18 mouse cellular contexts compared by ENCODE assay signal in the genomic region with DNA sequence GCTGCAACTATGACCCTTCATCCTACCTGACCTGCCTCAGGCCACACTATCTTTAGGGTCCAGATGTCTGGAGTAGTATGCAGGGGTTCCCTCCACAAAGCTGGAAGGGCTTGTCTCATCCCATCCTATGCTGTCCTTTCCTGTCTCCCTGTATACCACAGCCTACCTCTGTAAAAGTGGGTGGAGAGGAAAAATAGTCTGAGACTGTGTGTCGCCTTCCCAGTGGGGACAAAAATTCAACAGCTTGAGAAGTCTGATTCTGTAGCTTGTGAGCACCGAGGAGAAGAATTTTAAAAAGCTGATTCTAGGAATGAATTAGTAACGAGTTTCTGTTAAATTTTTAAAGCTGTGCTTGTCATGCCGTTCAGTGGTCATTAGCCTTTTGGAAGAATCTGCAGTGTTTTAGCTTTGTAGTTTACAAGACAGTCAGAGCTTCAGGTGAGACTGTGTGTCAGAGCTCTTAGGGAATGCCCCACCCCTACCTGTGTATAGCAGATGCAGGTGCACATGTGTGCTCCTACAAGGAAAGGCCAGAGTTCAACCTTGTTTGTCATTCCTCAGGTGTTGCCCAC. TPM values are rescaled to one million over a fixed set of nuclear protein-coding genes. Genes with fewer than 3 reads are reported as not detected.
DNase-seq lines count a peak whose midpoint lies in the region; ATAC-seq and TF ChIP-seq lines count a peak whose summit lies in the region.
"Had no signal": no experiment of that assay in that cellular context is flagged by ENCODE, and none has a peak within 500 bp of the region (broad histone marks: within the 10 kb centered on the region; RNA-seq: fewer than 3 reads in every experiment).

No protein-coding gene starts in this region.

- peak; percentile 74 for DNase-seq in kidney, adult 9 months
- DNase-seq in brain, adult 2 months (ENCODE audit: low read depth, low spot score): peak; percentile 60
- peak; percentile 47 for DNase-seq in telencephalon, adult 2 months (ENCODE audit: low read depth, low spot score)
- DNase-seq in stomach, postnatal 0 days (ENCODE audit: low spot score): no peak
- DNase-seq: adrenal gland, postnatal 10 days; cerebellum, adult 11-12 months; cerebellum, adult 9-10 months; cerebellum, postnatal 25 days; gastrocnemius, postnatal 14 days; heart, adult 2 months; heart, postnatal 14 days had no signal

- WGBS in intestine, embryonic 15.5 days: 83% methylated on average over 4 of the region's 4 CpGs
- WGBS in intestine, postnatal 0 days: 73% methylated on average over 4 of the region's 4 CpGs
- 92% methylated on average over 4 of the region's 4 CpGs for WGBS in kidney, embryonic 14.5 days
- 72% methylated on average over 4 of the region's 4 CpGs for WGBS in stomach, postnatal 0 days

- ATAC-seq in intestine, embryonic 15.5 days: peak; percentile 45; the same call in 1 of the 2 replicates
- no peak for ATAC-seq in intestine, postnatal 0 days
- ATAC-seq in kidney, embryonic 14.5 days (ENCODE audit: low FRiP score, low TSS enrichment): no peak
- ATAC-seq in stomach, postnatal 0 days (ENCODE audit: low FRiP score, low TSS enrichment): no peak
- ATAC-seq: forebrain, embryonic 15.5 days had no signal

- no peaks in the 10 kb centered on the region for H3K4me1 ChIP-seq in intestine, embryonic 15.5 days (replicated peaks)
- H3K4me1 ChIP-seq in intestine, postnatal 0 days (replicated peaks; ENCODE audit: control insufficient read depth, insufficient read depth, low read length): no peaks in the 10 kb centered on the region
- no peaks in the 10 kb centered on the region for H3K4me1 ChIP-seq in kidney, embryonic 14.5 days (ENCODE audit: control insufficient read depth, insufficient read depth, low read length)
- H3K4me1 ChIP-seq in stomach, postnatal 0 days (replicated peaks; ENCODE audit: control insufficient read depth, insufficient read depth): no peaks in the 10 kb centered on the region; the same call in 1 of the 2 replicates
- H3K4me1 ChIP-seq: embryonic facial prominence, embryonic 12.5 days; heart, embryonic 15.5 days had no signal

- H3K4me3 ChIP-seq in intestine, embryonic 15.5 days (replicated peaks): no peak overlapping the region
- H3K4me3 ChIP-seq in intestine, postnatal 0 days (ENCODE audit: low read depth, low read length): no peak overlapping the region
- H3K4me3 ChIP-seq in kidney, embryonic 14.5 days (ENCODE audit: low read length): no peak overlapping the region
- H3K4me3 ChIP-seq in stomach, postnatal 0 days (ENCODE audit: low read depth, low read length): no peak overlapping the region
- H3K4me3 ChIP-seq: embryonic facial prominence, embryonic 12.5 days; forebrain, embryonic 15.5 days; heart, adult 2 months; heart, embryonic 15.5 days had no signal

- no peaks in the 10 kb centered on the region for H3K9me3 ChIP-seq in intestine, embryonic 15.5 days
- H3K9me3 ChIP-seq in intestine, postnatal 0 days (ENCODE audit: control insufficient read depth): no peaks in the 10 kb centered on the region
- H3K9me3 ChIP-seq in kidney, embryonic 14.5 days (ENCODE audit: control insufficient read depth, low read length): no peaks in the 10 kb centered on the region
- no peaks in the 10 kb centered on the region for H3K9me3 ChIP-seq in stomach, postnatal 0 days (ENCODE audit: control insufficient read depth, low read length)
- H3K9me3 ChIP-seq: embryonic facial prominence, embryonic 12.5 days; forebrain, embryonic 15.5 days; heart, embryonic 15.5 days had no signal

- no peak for TF ChIP-seq CTCF in intestine, postnatal 0 days (IDR thresholded peaks at IDR 0.05; ENCODE audit: low read depth)
- TF ChIP-seq CTCF in stomach, postnatal 0 days (IDR thresholded peaks at IDR 0.05; ENCODE audit: low read depth): no peak

- H3K9ac ChIP-seq in intestine, embryonic 15.5 days: no peak overlapping the region
- H3K9ac ChIP-seq in intestine, postnatal 0 days (ENCODE audit: low read depth, low read length): no peak overlapping the region
- no peak overlapping the region for H3K9ac ChIP-seq in kidney, embryonic 14.5 days (ENCODE audit: low read depth, low read length)
- H3K9ac ChIP-seq in stomach, postnatal 0 days (ENCODE audit: low read length): no peak overlapping the region
- H3K9ac ChIP-seq: embryonic facial prominence, embryonic 12.5 days; forebrain, embryonic 15.5 days; heart, embryonic 15.5 days had no signal

- no peak for TF ChIP-seq EP300 in stomach, postnatal 0 days (optimal IDR thresholded peaks at IDR 0.05)

- no peak overlapping the region for H3K4me2 ChIP-seq in intestine, embryonic 15.5 days (replicated peaks)
- H3K4me2 ChIP-seq in intestine, postnatal 0 days (replicated peaks; ENCODE audit: low read depth): no peak overlapping the region
- no peak overlapping the region for H3K4me2 ChIP-seq in kidney, embryonic 14.5 days (replicated peaks; ENCODE audit: low read depth, low read length)
- H3K4me2 ChIP-seq in stomach, postnatal 0 days (replicated peaks; ENCODE audit: low read depth): no peak overlapping the region
- H3K4me2 ChIP-seq: embryonic facial prominence, embryonic 12.5 days; forebrain, embryonic 15.5 days; heart, embryonic 11.5 days; heart, embryonic 15.5 days had no signal

- no peaks in the 10 kb centered on the region for H3K27me3 ChIP-seq in intestine, embryonic 15.5 days (replicated peaks)
- no peaks in the 10 kb centered on the region for H3K27me3 ChIP-seq in intestine, postnatal 0 days (replicated peaks; ENCODE audit: control insufficient read depth, insufficient read depth, low read length)
- no peaks in the 10 kb centered on the region for H3K27me3 ChIP-seq in kidney, embryonic 14.5 days (ENCODE audit: control insufficient read depth, insufficient read depth, low read length)
- no peaks in the 10 kb centered on the region for H3K27me3 ChIP-seq in stomach, postnatal 0 days (ENCODE audit: control insufficient read depth, insufficient read depth, low read length)
- H3K27me3 ChIP-seq: embryonic facial prominence, embryonic 12.5 days; forebrain, embryonic 15.5 days; heart, embryonic 15.5 days had no signal

- no peak overlapping the region for H3K27ac ChIP-seq in intestine, embryonic 15.5 days
- H3K27ac ChIP-seq in intestine, postnatal 0 days (ENCODE audit: low read depth, low read length): no peak overlapping the region
- no peak overlapping the region for H3K27ac ChIP-seq in kidney, embryonic 14.5 days (ENCODE audit: low read depth, low read length)
- H3K27ac ChIP-seq in stomach, postnatal 0 days (replicated peaks): no peak overlapping the region
- H3K27ac ChIP-seq: embryonic facial prominence, embryonic 12.5 days; forebrain, embryonic 15.5 days; heart, adult 2 months; heart, embryonic 15.5 days had no signal

- H3K36me3 ChIP-seq in intestine, embryonic 15.5 days: no peaks in the 10 kb centered on the region
- H3K36me3 ChIP-seq in intestine, postnatal 0 days (ENCODE audit: control insufficient read depth, insufficient read depth): no peaks in the 10 kb centered on the region
- no peaks in the 10 kb centered on the region for H3K36me3 ChIP-seq in kidney, embryonic 14.5 days (ENCODE audit: control insufficient read depth, insufficient read depth, low read length)
- no peaks in the 10 kb centered on the region for H3K36me3 ChIP-seq in stomach, postnatal 0 days (ENCODE audit: control insufficient read depth, insufficient read depth, low read length)
- H3K36me3 ChIP-seq: embryonic facial prominence, embryonic 12.5 days; forebrain, embryonic 15.5 days; heart, embryonic 15.5 days had no signal

RNA-seq across cellular contexts. Expression of gene Mgat5, which starts 40.1 kb away (rescaled TPM):
- 5.9 and 6.3 TPM in 2 replicates for polyA plus RNA-seq in intestine, embryonic 15.5 days (2015; fragmentation: Nextera tagmentation; extraction: Ambion mirVana)
- 4.1 and 4.5 TPM in 2 replicates for polyA plus RNA-seq in intestine, postnatal 0 days (2015; fragmentation: Nextera tagmentation; extraction: Ambion mirVana)
- polyA plus RNA-seq in kidney, embryonic 14.5 days (2014; fragmentation: Nextera tagmentation; extraction: Ambion mirVana): 8.4 and 11.0 TPM in 2 replicates
- polyA plus RNA-seq in stomach, postnatal 0 days (2015; fragmentation: Nextera tagmentation; extraction: Ambion mirVana): 2.0 and 2.2 TPM in 2 replicates
